Mouse (Mus musculus) neural tube, embryonic 12.5 days (tissue): ENCODE measurements around the gene Rtn4. TPM values are rescaled to one million over a fixed set of nuclear protein-coding genes. Genes with fewer than 3 reads are reported as not detected.

Experiments used
- polyA plus RNA-seq: library from polyadenylated mRNA; unstranded; fragments of >200 nt; fragmentation: Nextera tagmentation; extraction: Ambion mirVana; gene quantifications from 2 replicates; pipeline ENCODE4 v1.2.1, GENCODE M21; 2016

Rtn4 gene
- polyA plus RNA-seq, 1 experiment from 2014 or later = 120 TPM

Other genes with a start within 250 kb of the Rtn4 start
- gene Prorsd1, start 177.9 kb upstream of the Rtn4 start, polyA plus RNA-seq = 18.4 and 19.6 TPM in 2 replicates
- gene Mtif2, start 166.5 kb upstream of the Rtn4 start, polyA plus RNA-seq = 49.2 and 53.1 TPM in 2 replicates
- gene Clhc1, start 145.0 kb upstream of the Rtn4 start, polyA plus RNA-seq = 0.15 and 0.29 TPM in 2 replicates
- gene Rps27a, start 144.8 kb upstream of the Rtn4 start, polyA plus RNA-seq = 749 and 764 TPM in 2 replicates
- 0.33 and 0.38 TPM in 2 replicates for gene 4931440F15Rik, start 132.7 kb downstream of the Rtn4 start, polyA plus RNA-seq